Mouse (Mus musculus) gastrocnemius, postnatal 25 days (tissue): ENCODE measurements around the gene Fcho2. TPM values are rescaled to one million over a fixed set of nuclear protein-coding genes. Genes with fewer than 3 reads are reported as not detected.
"Not testable (repeated sequence)": the region's sequence is repeated elsewhere in the genome, so short reads cannot be mapped to it uniquely, and the experiment has no call there.

Experiments
- DNase-seq: peaks from one replicate; pipeline ENCODE4 v3.0.0; 2022
- long read RNA-seq, 2 experiments: library from polyadenylated mRNA; stranded (forward); transcript quantifications; one replicate each; pipeline ENCODE4 v2.0.0; 2021
- total RNA-seq, 2 experiments: library from RNA; stranded (reverse); gene quantifications; 1 replicate in 1 of 2; 2 replicates in 1 of 2; pipeline ENCODE4 v1.2.3; 2021

Fcho2 gene
- total RNA-seq: 10 to 100 TPM; 18.9 to 20.7 TPM
- long read RNA-seq, experiment 1: 0 reads
- long read RNA-seq, experiment 2, partial matches to known transcripts: 1 of 4 reads
- long read RNA-seq, experiment 2, other reads (novel, unspliced or antisense): 3 of 4 reads

DNA sequence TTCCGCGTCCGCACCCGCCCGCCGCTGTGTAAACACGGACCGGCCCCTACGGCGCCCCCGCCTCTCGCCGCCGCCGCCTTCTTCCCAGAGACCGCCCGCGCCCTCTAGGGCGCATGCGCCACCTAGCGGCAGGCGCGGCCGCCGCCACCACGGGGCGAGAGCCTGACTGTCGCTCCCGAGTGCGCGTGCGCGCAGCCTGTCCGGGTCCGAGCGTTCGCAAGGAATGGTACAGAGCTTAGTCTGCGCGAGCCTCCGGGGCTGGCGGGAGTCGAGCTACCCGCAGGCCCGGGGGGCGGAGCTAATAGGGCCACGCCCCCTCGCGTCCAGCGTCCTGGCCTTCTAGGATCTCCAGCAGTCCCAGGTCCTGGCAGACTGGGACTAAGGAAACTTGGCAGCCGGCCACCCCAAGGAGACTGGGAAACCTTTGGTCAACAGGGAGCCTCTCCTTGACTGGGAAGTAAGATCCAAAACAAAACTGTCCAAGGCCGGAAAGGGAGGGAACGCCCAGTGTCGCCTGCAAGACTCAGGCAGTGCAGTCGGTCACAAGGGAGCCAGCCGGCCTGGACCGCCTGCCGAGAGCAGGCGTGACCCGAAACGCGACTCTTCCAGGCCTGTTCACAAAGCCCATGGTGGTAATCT lies at the start of gene Fcho2:
TSS of gene Fcho2 (minus strand) at position 303 of the 639 bp plus-strand sequence.
- DNase-seq: peak; percentile 99

DNA sequence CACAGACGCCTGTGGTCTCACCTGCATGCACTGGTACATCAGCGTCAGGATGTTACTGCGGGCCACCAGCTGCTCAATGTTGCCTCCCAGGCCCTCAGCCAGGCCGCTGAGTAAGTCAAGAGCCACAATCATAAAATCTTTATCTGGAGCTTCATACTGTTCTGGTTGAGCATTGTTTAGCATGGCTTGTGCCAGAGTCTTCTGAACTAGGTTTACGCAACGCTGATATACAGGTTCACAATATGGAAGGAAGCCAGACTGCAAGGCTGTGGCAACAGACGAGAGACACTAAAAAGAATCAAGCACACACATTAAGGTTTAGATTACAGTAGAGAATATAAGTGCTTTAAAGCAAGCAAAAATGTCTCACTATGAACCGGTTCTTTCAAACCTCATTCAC lies 40.0 kb upstream of the Fcho2 start:
- no peak for DNase-seq

GRCm38 (mm10) chr13:98845794-98846193 lies 30.5 kb upstream of the Fcho2 start:
- no peak for DNase-seq

GRCm38 (mm10) chr13:98836423-98837088 lies 21.3 kb upstream of the Fcho2 start:
- no peak for DNase-seq

DNA sequence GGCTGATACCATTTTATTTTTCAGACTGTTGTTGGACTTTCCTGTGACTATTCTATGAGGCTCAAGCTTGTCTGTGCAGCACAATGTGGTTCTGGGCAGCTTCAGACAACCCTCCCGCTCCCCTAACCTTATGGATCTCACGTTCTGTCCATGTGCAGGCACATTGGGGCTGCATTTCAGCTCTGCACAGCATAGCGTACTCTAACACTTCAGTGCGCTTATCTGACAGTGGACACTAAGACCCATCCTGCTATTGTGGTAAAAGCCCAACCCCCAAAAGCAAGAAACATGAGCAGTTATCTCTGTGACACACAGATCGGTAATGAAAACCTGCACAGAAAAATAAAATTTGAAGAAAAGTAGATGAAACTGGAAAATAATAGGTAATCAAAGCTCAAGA lies 20.5 kb upstream of the Fcho2 start:
- no peak for DNase-seq

GRCm38 (mm10) chr13:98834723-98835122 lies 19.5 kb upstream of the Fcho2 start:
- DNase-seq: no peak

DNA sequence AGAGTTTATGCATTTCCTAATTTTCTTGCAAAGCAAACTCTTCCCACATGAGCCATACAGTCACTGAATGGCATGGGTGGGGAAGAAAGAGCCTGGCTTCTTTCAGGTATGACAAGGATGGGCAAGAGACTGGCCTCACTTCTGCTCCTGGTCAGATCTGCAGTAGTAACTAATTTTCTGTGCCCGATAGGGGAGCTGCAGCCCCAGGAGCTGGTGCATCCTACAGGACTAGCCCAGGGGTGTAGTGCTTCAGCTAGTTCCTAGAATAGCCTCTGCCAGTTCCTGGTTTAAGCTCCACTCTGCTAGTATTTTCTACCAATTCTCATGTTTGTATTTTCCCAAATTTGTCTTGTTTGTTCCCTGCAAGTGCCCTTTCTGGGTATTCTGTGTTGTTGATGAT lies 18.9 kb upstream of the Fcho2 start:
- no peak for DNase-seq

GRCm38 (mm10) chr13:98832451-98833450 lies 17.5 kb upstream of the Fcho2 start:
- no peak for DNase-seq

- not testable (repeated sequence) for DNase-seq
These were observed 13.8 kb upstream of the Fcho2 start for GRCm38 (mm10) chr13:98829026-98829425.

DNA sequence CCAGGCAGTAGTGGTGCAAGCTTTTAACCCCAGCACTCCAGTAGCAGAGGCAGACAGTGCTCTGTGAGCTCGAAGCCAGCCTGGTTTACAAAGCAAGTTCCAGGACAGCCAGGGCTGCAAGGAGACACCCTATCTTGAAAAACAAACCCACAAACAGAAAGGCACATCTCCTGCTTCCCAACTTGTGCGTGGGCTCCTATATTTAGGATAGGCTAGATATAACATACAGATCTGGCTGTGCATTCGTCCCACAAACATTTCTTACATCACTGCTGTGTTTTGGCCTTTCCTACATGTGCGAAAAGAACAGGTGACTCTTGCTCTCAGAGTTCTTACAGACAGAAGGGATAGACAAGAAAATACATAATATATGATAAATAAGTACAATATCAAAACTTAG lies 10.3 kb upstream of the Fcho2 start:
- no peak for DNase-seq

- DNase-seq: no peak
These were observed 3.8 kb upstream of the Fcho2 start for GRCm38 (mm10) chr13:98819094-98819493.

- no peak for DNase-seq
These were observed 3.0 kb upstream of the Fcho2 start for GRCm38 (mm10) chr13:98818205-98818604.

GRCm38 (mm10) chr13:98817766-98818165 lies 2.5 kb upstream of the Fcho2 start:
- no peak for DNase-seq

DNA sequence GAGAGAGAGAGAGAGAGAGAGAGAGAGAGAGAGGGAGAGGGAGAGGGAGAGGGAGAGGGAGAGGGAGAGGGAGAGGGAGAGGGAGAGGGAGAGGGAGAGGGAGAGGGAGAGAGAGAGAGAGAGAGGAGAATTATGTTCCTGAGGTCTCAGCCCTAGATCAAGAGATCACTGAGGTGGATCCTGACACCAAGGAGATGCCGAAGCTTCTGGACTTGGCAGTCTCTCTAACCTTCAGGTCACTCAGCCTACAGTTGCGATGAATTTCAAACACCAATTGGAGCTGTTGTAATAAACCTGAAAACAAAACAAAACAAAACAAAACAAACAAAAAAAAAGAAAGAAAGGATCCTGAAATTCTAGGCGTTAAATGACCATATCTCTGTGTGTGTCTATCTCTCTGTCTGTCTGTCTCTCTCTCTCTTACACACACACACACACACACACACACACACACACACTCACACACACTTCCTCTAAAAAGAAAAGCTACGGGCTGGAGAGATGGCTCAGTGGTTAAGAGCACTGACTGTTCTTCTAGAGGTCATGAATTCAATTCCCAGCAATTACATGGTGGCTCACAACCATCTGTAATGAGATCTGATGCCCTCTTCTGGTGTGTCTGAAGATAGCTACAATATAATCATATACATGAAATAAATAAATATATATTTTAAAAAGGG lies 1.9 kb upstream of the Fcho2 start:
- not testable (repeated sequence) for DNase-seq

DNA sequence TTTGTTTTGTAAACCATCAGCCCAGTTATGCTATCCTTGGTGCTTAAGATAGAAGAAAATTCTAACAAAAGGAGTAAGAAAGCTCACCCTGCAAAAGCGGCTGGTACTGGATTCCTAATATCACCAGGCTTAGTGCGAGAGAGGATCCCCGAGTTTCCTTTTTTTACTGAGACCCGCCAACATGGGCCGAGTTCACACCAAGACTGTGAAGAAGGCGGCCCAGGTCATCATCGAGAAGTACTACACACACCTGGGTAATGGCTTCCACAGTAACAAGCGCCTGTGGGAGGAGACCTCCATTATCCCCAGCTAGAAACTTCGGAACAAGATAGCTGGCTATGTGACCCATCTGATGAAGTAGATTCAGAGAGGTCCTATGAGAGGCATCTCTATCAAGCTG lies 1.3 kb upstream of the Fcho2 start:
- no peak for DNase-seq

DNA sequence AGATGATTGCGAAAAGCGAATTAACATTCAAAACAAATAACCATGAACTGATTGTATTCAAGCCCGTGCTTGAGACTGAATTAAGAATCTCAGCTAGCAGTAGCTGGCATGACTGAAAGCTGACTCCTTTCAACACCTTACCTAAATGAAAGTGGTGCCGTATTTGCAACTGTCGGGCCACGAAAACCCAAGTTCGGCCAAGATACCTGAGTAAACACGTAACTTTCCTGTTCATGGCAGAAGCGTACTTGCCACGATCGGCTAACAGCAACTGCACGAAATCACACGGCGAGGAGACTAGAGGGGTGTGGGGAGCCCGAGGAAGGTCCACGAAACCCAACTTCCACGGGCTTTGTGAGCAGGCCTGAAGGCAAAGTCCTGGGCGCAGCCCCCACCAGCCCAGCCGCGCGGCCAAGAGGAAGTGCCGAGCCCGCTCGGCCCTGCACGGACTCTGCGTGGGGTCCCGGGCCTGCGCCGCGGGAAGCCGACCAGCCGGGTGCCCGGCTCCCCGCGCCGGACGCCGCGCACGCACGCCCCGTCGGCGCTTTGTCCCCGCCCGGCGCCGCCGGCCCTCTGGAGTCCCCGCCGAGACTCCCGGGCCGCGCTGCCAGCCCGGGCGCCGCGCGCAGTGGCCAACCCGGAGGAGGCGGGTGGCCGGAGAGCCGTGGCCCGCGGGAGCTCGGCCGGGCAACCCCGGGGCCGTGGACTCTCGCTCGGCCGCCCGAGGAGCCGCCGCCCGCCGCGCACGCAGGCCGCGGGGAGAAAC lies 791 bp downstream of the Fcho2 start:
- no peak for DNase-seq

GRCm38 (mm10) chr13:98813596-98814274 lies 1.5 kb downstream of the Fcho2 start:
- no peak for DNase-seq

- DNase-seq: no peak
These were observed 2.1 kb downstream of the Fcho2 start for GRCm38 (mm10) chr13:98813167-98813566.

DNA sequence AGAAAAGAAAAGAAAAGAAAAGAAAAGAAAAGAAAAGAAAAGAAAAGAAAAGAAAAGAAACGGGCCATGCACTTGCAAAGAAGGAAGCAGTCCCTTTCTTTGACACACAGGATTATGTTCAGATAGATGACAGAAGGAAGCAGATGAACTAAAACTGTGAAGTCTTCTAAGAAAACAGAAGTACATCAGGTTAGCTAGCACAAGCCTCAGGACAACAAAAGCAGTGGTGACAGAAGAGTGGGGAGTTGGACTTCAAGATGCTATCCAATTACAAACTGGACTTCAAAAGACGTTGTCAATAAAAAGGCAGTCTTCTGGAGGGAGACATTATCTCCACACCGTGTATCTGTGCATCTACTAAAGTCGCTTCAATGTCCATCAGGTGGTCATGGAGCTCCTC lies 3.0 kb downstream of the Fcho2 start:
- no peak for DNase-seq

- no peak for DNase-seq
These were observed 5.1 kb downstream of the Fcho2 start for GRCm38 (mm10) chr13:98810143-98810542.

DNA sequence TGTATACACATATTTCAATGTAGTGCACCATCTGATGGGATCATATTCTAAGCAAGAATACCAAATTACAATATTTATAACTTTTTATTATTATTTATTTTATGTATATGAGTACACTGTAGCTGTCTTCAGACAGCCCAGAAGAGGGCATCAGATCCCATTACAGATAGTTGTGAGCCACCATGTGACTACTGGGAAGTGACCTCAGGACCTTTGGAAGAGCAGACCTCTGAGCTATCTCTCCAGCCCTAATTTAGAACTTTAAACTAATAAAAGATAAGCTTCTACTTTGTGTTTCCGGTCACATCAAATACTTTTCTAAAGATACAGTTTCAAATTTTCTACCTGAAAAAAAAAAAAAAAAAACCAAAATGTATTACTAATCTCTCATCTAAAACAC lies 6.2 kb downstream of the Fcho2 start:
- no peak for DNase-seq
